Mouse (Mus musculus) leukemia stem cell, adult 10-12 weeks (primary cell): ENCODE results near the gene Olfr20. TPM values are rescaled to one million over a fixed set of nuclear protein-coding genes. Genes with fewer than 3 reads are reported as not detected.

ENCODE experiments used
- polyA plus RNA-seq: library from polyadenylated mRNA; stranded (reverse); fragments of >175 nt; gene quantifications from 2 replicates; pipeline ENCODE4 v1.2.3, GENCODE M21; 2012; ENCODE audit warnings: low replicate concordance

Olfr20 gene
- polyA plus RNA-seq, result not detected in 2 replicates

GRCm38 (mm10) chr11:73350483-73350882, at the start of gene Olfr20:
TSS of gene Olfr20 (plus strand) at chr11:73350783.

GRCm38 (mm10) chr11:73329442-73329841, 21.1 kb upstream of the Olfr20 start, which contains the start of the genes Aspa, Gm49340 and Spata22:
TSS of gene Aspa (minus strand) at chr11:73329596.
TSS of gene Gm49340 (plus strand) at chr11:73329741.
TSS of gene Spata22 (plus strand) at chr11:73329741.

GRCm38 (mm10) chr11:73370946-73371345, 20.4 kb downstream of the Olfr20 start, which contains the start of gene Olfr376:
TSS of gene Olfr376 (plus strand) at chr11:73371246.

GRCm38 (mm10) chr11:73399514-73399913, 48.9 kb downstream of the Olfr20 start, which contains the start of gene Olfr1:
TSS of gene Olfr1 (minus strand) at chr11:73399614.

Other genes with a start within 250 kb of the Olfr20 start
- 26.7 and 29.4 TPM in 2 replicates for gene Haspin, start 212.5 kb upstream of the Olfr20 start, polyA plus RNA-seq
- not detected in 2 replicates for gene P2rx5, start 190.4 kb upstream of the Olfr20 start, polyA plus RNA-seq
- 322 and 510 TPM in 2 replicates for gene Emc6, start 173.7 kb upstream of the Olfr20 start, polyA plus RNA-seq
- gene Tax1bp3, start 173.7 kb upstream of the Olfr20 start, polyA plus RNA-seq, result 2.3 and 13.9 TPM in 2 replicates
- gene Ctns, start 151.7 kb upstream of the Olfr20 start, polyA plus RNA-seq, result 1.7 and 5.4 TPM in 2 replicates
- gene Shpk, start 151.3 kb upstream of the Olfr20 start, polyA plus RNA-seq, result 0.56 and 0.60 TPM in 2 replicates
- gene Trpv1, start 116.5 kb upstream of the Olfr20 start, polyA plus RNA-seq, result not detected in 2 replicates
- gene Trpv3, start 83.4 kb upstream of the Olfr20 start, polyA plus RNA-seq, result not detected in 2 replicates
- gene Aspa, start 21.2 kb upstream of the Olfr20 start, polyA plus RNA-seq, result not detected in 2 replicates
- gene Gm49340, start 21.0 kb upstream of the Olfr20 start, polyA plus RNA-seq, result not detected in 2 replicates
- not detected in 2 replicates for gene Spata22, start 21.0 kb upstream of the Olfr20 start, polyA plus RNA-seq
- not detected in 2 replicates for gene Olfr376, start 20.5 kb downstream of the Olfr20 start, polyA plus RNA-seq
- not detected in 2 replicates for gene Olfr1, start 48.8 kb downstream of the Olfr20 start, polyA plus RNA-seq
- not detected in 2 replicates for gene Olfr378, start 77.7 kb downstream of the Olfr20 start, polyA plus RNA-seq
- gene Olfr380, start 106.7 kb downstream of the Olfr20 start, polyA plus RNA-seq, result not detected in 2 replicates
- gene Olfr381, start 140.8 kb downstream of the Olfr20 start, polyA plus RNA-seq, result not detected in 2 replicates
- not detected in 2 replicates for gene Olfr382, start 166.4 kb downstream of the Olfr20 start, polyA plus RNA-seq
- not detected in 2 replicates for gene Olfr385, start 242.2 kb downstream of the Olfr20 start, polyA plus RNA-seq
- gene Olfr384, start 247.8 kb downstream of the Olfr20 start, polyA plus RNA-seq, result not detected in 2 replicates